In the genomic region with DNA sequence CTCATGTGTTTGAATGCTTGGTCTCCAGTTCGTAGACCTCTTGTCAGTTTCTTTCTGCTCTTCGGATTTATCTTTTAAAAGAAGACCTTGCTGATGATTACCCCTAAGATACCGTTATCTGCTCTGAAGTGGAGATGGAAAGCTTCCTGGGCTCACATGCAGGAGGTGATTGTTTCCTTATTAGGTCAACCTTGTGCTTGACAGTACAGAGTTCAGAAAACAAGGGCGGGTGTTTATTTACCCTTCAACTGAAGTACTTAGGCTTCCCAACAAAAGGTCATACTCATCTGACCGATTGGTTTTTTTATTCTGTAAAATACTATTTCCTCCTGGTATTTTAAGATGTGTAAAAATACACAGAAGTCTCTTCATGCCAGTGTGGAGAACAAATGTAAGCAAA, we compare ENCODE assay signal across 17 mouse cellular contexts.
"Had no signal": no experiment of that assay in that cellular context is flagged by ENCODE, and none has a peak within 500 bp of the region (broad histone marks: within the 10 kb centered on the region; RNA-seq: fewer than 3 reads in every experiment).

No protein-coding gene starts in this region.

- H3K9ac ChIP-seq: liver, postnatal 0 days; lung, embryonic 15.5 days; midbrain, embryonic 13.5 days; midbrain, embryonic 15.5 days; neural tube, embryonic 12.5 days; stomach, embryonic 15.5 days had no signal

- ATAC-seq: liver, postnatal 0 days; lung, postnatal 0 days; midbrain, embryonic 13.5 days; midbrain, embryonic 15.5 days had no signal

- H3K4me1 ChIP-seq: lung, embryonic 15.5 days; megakaryocyte, embryonic 14.5 days; midbrain, embryonic 13.5 days; midbrain, embryonic 15.5 days; neural tube, embryonic 12.5 days; stomach, embryonic 15.5 days had no signal

- H3K27me3 ChIP-seq: lung, embryonic 15.5 days; megakaryocyte, embryonic 14.5 days; midbrain, embryonic 13.5 days; midbrain, embryonic 15.5 days; neural tube, embryonic 12.5 days; stomach, embryonic 15.5 days had no signal

- DNase-seq: liver, postnatal 0 days; lung, adult 2 months; lung, postnatal 14 days; lung, postnatal 36 days; right cerebral cortex, postnatal 14 days; thymus, adult 2 months; thymus, postnatal 36 days had no signal

- H3K36me3 ChIP-seq: lung, embryonic 15.5 days; midbrain, embryonic 13.5 days; midbrain, embryonic 15.5 days; neural tube, embryonic 12.5 days; stomach, embryonic 15.5 days had no signal

- H3K4me3 ChIP-seq: lung, embryonic 15.5 days; megakaryocyte, embryonic 14.5 days; midbrain, embryonic 13.5 days; midbrain, embryonic 15.5 days; neural tube, embryonic 12.5 days; stomach, embryonic 15.5 days had no signal

- H3K4me2 ChIP-seq: lung, embryonic 15.5 days; midbrain, embryonic 11.5 days; midbrain, embryonic 13.5 days; midbrain, embryonic 15.5 days; neural tube, embryonic 12.5 days; stomach, embryonic 15.5 days had no signal

- H3K9me3 ChIP-seq: lung, embryonic 15.5 days; megakaryocyte, embryonic 14.5 days; midbrain, embryonic 13.5 days; midbrain, embryonic 15.5 days; neural tube, embryonic 12.5 days; stomach, embryonic 15.5 days had no signal

- H3K27ac ChIP-seq: lung, embryonic 15.5 days; macrophage; midbrain, embryonic 13.5 days; midbrain, embryonic 15.5 days; neural tube, embryonic 12.5 days; stomach, embryonic 15.5 days; stomach, postnatal 0 days had no signal
